Mouse (Mus musculus) ovary, postnatal 10 days (tissue): ENCODE data around the gene Slu7.

Experiments used
- DNase-seq: peaks from one replicate; pipeline ENCODE4 v3.0.0; 2022; ENCODE audit warnings: low spot score

Slu7 gene

DNA sequence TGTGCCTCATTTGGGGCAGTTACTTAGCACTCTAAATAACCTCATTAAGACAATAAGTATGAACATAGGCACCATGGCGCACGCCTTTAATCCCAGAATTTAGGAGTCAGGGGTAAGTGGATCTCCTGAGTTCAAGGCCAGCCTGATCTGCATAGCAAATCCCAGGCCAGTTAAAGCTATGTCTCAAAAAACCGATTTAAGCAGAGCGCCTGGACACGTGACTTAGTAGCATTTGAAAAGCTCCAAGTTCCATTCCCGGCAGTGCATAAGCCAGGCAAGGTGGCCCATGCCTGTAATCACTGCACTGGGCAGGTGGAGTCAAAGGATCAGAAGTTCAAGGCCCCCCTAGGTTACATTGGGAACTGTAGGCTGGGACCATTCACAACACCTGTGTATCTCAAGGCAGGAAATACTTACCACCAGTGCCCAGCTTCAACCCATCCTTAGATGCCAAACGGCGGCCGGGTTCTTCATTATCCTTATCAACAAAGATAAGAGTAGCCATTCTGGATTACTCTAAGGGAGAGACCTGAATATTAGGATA lies 8.3 kb upstream of the Slu7 start:
- DNase-seq, result no peak

- DNase-seq, result peak; percentile 24
Measured at GRCm38 (mm10) chr11:43425824-43426413, 7.6 kb upstream of the Slu7 start, which contains the start of gene Pttg1. Gene Pttg1 (minus strand): TSS chr11:43426251.

GRCm38 (mm10) chr11:43426414-43426884 lies 7.1 kb upstream of the Slu7 start:
- no peak for DNase-seq

DNA sequence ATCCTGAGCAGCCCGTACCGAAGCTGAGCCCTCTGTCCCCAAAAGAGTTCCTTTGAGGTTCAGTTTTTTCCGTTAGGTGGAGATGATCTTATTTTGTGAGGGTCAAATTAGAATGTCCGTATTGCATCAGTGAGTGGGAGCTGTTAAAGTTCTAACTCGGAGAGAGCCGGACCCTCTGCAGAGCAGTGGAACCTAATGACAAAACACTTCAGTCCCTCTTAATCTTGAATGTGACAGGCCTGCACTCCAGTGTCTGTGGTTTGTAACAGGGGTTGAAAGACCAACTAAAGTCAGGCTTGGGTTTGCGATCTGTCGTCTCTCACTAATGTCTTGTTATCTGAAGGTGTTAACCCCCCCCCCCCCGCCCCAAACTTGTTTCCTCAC lies 472 bp downstream of the Slu7 start:
- no peak for DNase-seq

- no peak for DNase-seq
Measured at GRCm38 (mm10) chr11:43441121-43441520, 7.6 kb downstream of the Slu7 start.

- DNase-seq, result no peak
Measured at GRCm38 (mm10) chr11:43443183-43443582, 9.6 kb downstream of the Slu7 start.

DNA sequence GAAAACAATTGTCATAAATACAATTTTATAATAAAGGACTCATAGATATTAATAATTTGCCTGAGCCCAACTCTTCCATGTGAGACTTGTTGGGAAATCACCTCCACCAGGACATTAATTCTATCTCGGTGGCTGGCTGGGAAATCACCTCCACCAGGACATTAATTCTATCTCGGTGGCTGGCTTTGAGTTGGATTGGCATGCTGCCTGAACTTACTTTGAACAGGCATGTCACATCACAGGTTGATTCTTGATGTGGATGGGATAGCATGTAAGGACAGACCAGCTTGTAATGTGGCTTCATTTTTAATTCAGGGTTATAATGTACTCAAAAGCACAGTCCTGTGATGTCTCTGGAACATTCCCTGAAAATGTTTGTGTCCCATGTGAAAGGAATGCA lies 16.4 kb downstream of the Slu7 start:
- DNase-seq, result no peak

GRCm38 (mm10) chr11:43451322-43451721 lies 17.8 kb downstream of the Slu7 start:
- DNase-seq, result no peak

GRCm38 (mm10) chr11:43452266-43452665 lies 18.7 kb downstream of the Slu7 start:
- no peak for DNase-seq

DNA sequence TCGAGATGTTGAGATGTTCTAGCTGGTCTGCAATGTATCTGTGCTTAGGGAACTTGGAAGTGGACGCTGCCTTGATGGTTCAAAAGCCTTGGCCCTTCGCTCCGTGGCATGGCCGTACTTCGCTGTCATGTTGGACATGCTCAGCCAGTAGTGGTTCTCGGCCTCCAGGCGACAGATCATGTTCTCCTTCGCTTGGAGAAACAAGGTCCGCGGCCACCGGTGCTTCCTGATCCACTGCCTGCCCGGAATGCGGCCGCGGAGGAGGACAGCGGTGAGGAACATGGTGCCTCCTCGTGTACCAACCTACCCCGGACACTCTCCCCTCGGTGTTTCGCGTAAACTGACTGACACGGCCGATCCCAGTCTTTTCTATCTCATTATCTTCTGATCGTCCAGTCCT lies 29.7 kb downstream of the Slu7 start:
- no peak for DNase-seq

DNA sequence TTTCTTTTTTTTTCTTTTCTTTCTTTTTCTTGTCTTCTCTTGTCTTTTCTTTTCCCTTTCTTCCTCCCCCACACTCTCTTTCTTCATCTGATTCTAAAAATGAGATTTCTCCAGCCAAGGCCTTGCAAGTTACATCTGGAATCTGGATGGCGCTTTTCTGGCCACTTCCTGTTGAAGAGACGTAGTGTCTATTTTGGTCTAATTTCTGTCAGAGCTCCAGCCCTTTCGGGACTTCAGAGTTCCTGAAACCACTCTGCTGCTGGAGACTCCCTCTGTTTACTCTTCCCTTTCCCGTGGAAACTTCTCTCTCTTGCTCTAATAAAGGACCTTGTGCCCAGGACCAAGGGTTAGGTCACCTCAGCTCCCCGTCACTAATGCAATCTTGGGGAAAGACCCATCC lies 36.6 kb downstream of the Slu7 start:
- no peak for DNase-seq

DNA sequence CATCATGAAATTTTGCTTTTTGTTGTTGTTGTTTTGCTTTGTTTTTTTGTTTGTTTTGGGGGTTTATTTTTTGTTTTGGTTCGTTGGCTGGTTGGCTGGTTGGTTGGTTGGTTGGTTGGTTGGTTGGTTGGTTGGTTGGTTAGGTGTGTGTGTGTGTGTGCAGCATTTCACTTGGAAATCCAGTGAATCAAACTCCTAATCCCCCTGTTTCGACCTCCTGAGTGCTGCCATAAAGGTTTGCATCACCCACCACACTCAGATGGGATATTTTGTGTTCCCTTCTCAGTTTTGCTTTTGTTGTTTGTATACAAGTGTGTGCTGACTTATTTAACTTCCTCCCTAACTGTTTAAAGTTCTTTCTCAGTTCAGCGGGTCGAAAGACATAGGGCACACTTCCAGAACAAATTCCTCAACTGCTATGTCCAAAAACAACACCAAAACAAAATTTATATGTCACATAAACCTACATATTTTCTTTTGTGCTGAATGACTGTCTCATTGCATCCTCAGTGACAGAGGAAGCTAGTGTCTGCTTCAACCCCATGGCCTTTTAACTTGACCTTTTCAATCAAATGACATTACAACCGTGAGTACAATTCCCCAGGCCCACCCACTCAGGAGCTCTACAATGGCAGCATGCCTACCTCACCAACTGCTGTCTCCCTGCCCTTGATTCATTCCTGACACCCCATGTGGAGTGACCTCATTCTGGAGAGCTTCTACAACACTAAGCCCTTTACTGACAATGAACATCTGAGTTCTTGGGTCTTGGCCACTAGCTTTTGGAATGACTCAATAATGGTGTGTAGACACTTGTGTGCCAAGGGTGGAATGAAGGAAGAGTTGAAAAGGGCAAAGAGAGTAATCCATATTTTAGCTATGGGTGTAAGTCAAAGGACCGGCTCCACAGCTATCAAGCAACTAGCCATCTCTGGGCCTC lies 37.6 kb downstream of the Slu7 start:
- DNase-seq, result no peak

DNA sequence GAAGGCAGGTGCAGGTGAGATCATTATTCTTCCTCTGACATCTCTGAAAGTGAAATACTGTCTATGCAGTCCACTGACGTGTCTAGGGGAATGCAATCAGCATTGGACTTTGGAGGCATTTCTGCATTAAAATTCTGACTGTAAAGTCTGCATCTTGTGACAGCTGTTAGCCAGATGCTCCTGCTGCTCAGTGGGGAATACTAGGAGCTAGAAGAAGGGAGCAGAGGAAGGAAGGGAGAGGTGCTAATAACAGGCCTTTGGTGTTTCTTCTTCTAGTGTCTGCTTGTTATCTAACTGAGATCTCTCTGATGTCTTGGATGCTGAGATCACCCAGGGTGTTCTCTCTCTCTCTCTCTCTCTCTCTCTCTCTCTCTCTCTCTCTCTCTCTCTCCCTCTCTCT lies 39.6 kb downstream of the Slu7 start:
- no peak for DNase-seq

DNA sequence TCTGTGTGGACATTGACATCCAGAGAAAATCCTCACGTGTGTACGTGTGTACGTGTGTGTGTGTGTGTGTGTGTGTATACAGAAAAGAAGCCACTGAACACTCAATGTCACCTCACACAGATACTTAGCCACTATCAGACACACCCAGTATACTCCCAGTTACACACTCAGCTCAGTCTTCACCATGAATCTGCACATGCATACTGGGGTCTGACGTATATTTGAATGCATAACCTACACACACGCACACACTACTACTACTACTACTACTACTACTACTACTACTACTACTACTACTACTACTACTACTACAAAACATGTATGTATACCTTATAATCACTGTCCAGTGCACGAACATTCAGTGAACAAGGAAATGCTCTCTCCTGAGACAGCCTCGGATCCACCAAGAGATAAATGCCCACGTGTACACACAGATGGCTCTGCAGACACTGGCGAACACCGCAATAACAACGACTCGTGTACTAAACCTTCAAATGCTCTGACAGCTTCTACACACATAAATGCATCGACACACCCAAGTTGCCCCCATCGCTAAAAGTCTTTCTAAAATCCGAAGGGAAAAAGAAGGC lies 40.2 kb downstream of the Slu7 start:
- DNase-seq, result no peak

- no peak for DNase-seq
Measured at GRCm38 (mm10) chr11:43474225-43474774, 40.8 kb downstream of the Slu7 start, which contains the start of gene C1qtnf2. Gene C1qtnf2 (plus strand): TSS chr11:43474276.

- DNase-seq, result no peak
Measured at GRCm38 (mm10) chr11:43479376-43479775, 45.8 kb downstream of the Slu7 start.

- DNase-seq, result no peak
Measured at GRCm38 (mm10) chr11:43480561-43480960, 47.0 kb downstream of the Slu7 start.

DNA sequence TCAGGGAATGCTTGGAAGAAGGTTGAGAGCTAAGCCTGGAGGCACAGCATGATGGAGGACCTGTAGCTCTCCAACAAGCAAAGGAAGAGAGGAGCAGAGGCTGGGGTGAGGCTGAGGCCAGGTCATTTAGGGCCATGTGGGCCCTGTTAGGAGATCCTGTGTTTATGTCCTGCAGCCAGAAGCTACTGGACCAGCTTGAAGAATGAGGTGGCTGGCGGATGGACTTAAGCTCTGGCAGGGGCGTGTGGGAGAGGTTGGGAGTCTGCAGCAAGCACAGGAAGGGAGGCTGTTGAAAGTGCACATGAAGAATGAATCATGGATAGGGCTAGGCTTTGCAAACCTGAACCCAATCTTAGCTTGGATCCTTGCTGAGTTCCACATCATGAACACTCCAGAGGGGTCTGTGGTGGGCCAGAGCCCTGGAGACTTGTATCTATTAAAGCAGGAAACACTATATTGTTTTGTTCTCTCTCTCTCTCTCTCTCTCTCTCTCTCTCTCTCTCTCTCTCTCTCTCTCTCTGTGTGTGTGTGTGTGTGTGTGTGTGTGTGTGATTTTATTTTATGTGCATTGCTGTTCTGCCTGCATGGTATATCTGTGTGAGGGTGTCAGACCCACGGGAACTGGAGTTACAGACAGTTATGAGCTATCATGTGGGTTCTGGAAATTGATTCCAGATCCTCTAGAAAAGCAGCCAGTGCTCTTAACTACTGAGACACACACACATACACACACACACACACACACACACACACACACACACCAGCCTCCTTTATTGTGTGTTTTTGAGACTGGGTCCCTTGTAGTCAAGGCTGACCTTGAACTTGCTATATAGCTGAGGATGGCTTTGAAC lies 48.4 kb downstream of the Slu7 start:
- DNase-seq, result no peak

GRCm38 (mm10) chr11:43483122-43483792 lies 49.7 kb downstream of the Slu7 start:
- no peak for DNase-seq

DNA sequence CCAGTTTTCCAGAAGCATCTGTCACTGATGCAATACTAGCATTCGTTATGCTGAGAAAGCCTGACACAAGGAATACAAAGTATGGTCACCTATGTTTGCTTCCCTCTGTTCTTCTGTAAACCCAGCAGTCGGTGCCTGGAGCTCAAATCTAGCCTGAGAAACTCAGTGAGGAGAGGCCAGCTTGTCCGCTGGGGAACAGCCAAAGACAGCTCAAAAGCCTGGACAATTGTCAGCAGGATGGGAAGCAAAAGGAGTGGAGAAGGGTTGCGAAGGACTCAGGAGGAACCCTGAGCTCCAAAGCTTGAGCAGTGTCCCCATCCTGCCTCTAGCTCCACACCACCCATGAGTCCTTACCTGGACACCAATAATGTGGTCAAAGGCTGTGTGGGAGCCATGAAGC lies 50.5 kb downstream of the Slu7 start:
- DNase-seq, result no peak

DNA sequence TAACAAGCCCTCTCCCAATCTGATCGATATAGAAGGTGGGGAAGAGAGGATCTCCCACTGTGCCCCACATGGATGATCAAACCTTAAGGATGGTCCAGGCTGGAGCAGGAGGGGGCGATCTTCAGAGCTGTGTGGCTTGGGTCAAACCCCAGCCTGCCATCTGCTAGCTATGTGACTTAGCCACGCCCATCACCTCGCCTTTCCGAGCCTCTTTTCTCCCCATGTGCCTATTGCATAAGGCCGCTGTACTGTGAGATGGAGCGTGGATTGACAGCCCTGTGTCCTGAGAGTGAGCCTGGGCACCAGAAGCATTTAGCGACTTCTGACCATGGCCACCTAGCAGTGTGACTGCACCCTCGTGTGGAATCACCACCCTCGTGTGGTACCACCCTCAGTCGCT lies 51.1 kb downstream of the Slu7 start:
- DNase-seq, result no peak
